Mouse (Mus musculus): ENCODE data around the gene Kcnab1.

The Kcnab1 gene

GRCm38 (mm10) chr3:65108945-65109921 lies at the start of gene Kcnab1:
TSS of gene Kcnab1 (plus strand) at chr3:65109384.
- DNase-seq: no peak

GRCm38 (mm10) chr3:65088295-65088694 lies 20.9 kb upstream of the Kcnab1 start:
- no peak for DNase-seq

GRCm38 (mm10) chr3:65104117-65104516 lies 5.1 kb upstream of the Kcnab1 start:
- DNase-seq: no peak

DNA sequence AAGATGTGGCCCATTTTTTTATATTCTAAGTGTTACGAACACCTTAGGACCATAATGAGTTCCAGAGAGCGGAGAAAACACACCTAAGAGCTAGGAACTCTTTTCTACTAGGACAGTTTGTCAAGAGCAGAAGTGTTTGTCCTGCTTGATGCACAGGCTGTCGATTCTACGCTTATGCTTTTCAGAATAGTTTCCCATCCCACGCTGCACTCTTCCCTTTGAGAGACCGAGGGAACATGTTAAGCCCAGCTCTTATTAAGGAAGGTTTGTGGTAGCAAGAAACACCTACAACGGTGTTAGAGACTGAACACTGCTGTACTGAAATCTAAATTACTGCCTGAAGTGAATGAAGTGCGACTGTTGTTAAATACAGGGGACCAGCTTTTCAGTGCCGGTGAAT lies 1.0 kb downstream of the Kcnab1 start:
- no peak for DNase-seq

GRCm38 (mm10) chr3:65111176-65111575 lies 2.0 kb downstream of the Kcnab1 start:
- DNase-seq: no peak

GRCm38 (mm10) chr3:65115164-65115563 lies 6.0 kb downstream of the Kcnab1 start:
- DNase-seq: no peak

- DNase-seq: no peak
Observed at GRCm38 (mm10) chr3:65116958-65117357, 7.8 kb downstream of the Kcnab1 start.

DNA sequence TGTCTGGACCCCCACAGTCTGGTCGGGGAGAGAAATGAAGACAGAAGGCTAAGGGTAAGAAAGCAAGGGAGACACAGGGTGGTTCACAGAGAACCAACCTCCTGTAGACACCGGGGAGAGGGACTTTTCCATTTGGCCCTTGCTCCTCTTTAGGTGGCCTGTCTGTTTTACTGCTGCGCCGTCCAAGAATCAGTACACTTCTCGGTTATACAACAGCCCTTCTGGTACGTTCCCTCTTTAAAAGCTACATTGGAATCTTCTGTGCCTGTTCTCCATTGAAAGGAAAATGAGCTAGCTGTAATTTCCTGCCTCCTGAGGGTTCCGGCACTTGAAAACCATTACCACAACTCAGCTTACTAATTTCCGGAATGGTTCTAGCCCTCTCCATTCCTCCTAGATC lies 8.2 kb downstream of the Kcnab1 start:
- DNase-seq: no peak

DNA sequence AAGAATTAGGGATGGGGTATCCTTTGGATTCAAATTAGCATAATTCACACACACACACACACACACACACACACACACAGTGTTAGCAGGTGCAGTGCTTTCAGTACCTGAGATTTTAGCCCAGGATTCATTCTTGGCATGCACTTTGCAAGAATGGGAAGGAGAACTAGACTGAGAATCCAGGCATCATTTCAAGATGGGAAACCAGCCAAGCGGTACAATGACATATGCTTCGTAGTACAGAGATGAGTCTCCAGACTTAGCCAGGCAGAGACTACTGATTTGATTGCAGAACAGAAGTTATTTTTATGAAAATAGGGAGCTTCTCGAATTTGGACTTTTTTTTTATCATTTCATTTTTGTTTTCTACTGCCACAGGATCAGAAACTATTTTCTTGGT lies 15.8 kb downstream of the Kcnab1 start:
- no peak for DNase-seq

DNA sequence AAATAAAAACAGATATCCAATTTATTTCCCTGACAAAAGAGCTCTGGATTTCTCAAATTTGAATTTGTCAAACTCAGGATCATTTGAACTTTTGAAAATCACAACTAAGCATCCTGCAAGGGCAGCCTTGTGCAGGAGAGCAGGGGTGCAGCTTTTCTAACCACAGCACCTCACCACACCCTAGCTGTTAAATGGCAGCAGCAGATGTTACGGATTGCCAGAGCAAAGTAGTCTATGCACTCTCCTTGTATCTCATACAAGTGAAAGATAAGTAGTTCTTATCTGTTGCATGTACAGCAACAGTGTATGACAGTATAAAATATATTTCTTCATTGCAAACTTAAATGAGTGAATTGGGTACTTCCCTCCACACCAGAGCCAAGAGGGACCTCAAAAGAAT lies 20.4 kb downstream of the Kcnab1 start:
- no peak for DNase-seq

GRCm38 (mm10) chr3:65134931-65135330 lies 25.7 kb downstream of the Kcnab1 start:
- no peak for DNase-seq

- DNase-seq: no peak
Observed at GRCm38 (mm10) chr3:65136897-65137296, 27.7 kb downstream of the Kcnab1 start.

DNA sequence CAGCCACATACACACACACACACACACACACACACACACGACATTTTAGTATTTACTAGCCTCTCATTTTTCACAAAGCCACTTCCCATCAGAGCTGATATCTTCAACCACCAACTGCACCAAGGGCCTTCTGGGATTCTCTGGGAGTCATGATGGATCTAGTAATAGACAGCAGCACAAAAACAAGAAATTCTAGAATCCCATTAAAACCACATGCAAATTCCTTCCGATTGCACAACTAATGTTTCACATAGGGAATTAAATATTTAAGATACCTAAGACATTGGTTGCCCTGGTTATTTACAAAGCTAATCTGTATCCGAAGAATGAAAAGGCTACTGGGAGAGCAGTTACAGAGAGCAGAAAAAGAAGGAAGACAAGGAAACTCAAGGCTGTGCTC lies 29.6 kb downstream of the Kcnab1 start:
- DNase-seq: no peak

- no peak for DNase-seq
Observed at GRCm38 (mm10) chr3:65145152-65145551, 36.0 kb downstream of the Kcnab1 start.

DNA sequence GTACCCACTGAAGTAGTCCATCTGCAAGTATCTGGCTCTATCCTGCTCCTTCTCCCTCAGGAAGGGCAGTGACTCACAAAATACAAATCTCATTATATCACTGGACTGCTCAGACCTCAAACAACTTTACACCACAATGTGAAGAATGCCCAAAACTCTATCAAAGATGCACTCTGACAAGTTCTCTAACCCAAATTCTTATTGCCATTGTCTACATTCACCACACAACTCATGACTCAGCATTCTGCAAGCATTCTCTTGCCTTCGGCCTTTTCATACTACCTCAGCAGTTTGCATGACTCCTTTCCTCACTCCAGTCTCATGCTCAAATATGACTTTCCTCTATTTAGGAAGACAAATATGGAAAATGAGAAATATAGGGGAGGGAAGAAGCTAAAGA lies 42.6 kb downstream of the Kcnab1 start:
- no peak for DNase-seq

GRCm38 (mm10) chr3:65172964-65173363 lies 63.8 kb downstream of the Kcnab1 start:
- no peak for DNase-seq

GRCm38 (mm10) chr3:65174564-65174963 lies 65.4 kb downstream of the Kcnab1 start:
- DNase-seq: no peak

DNA sequence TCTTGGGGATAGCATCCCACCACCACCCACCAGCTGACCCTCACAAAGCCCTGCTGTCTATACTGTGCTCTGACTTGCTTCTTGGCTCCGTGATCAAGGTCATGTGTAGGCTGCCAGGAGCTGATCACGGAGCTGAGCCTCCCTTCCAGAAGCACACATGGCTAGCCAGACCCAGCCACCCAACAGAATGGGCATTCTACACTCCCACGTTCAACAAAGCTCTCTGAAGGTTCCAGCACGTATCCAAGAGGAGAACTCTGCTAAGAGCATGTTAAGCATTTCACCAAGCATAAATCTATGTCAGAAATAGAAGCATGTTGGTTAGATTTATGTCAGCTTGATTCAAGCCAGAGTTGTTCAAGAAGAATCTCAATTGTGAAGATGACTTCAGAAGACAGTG lies 66.6 kb downstream of the Kcnab1 start:
- no peak for DNase-seq

GRCm38 (mm10) chr3:65176846-65177245 lies 67.7 kb downstream of the Kcnab1 start:
- no peak for DNase-seq

DNA sequence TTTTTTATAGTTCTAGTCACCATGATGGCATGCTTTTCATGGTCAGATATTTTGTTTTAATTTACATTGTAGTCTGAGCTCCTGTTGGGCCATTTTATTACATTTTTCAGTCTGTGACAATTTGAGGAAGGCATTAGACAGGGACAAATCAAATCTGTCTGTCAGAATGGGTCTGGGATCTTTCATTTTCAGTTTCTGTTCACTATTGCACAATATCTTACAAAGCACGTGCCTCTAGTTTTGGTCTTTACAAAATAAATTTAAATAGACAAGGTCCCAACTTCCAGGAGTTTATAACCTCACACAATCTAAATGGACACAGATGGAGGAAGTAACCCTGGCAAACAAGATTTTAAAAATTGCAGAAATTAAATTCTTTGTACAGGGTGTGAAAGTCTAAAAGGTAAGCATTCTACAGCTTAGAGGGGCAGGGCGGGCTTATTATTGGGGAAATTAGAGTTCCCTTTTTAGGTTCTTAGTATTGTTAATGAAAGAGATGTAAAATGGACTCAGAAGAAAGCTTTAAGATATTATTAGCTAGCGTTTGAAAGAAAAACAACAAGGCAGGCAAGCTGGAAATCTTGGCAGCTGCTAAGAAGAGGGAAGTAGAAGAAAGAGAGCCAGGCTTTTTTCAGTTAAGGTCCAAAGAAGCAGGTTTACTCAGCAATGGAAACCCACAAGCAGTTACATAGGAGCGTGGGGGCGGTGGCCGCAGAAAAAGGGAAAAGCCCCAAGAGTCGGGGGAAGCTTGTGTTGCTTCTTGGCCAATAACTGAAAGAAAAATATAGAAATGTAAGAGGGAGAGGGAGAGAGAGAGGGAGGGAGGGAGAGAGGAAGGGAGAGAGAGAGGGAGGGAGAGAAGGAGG lies 78.9 kb downstream of the Kcnab1 start:
- no peak for DNase-seq

DNA sequence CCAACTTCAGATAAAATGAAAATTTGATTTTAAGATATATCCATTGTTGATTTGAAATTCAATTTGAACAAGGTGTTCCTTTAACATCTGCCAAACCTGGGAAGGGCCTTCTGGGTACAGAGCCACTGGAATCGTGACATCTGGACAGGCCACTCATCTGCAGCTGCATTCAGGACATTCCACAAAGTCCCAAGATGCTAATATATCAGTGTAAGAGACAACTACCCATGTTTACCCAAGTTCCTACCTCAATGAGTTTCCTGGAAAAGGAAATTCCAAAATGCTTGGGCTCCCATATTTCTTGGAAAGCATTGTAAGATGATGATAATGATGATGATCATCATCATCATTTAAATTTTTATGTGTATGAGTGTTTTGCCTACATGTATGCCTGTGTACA lies 91.4 kb downstream of the Kcnab1 start:
- DNase-seq: no peak

DNA sequence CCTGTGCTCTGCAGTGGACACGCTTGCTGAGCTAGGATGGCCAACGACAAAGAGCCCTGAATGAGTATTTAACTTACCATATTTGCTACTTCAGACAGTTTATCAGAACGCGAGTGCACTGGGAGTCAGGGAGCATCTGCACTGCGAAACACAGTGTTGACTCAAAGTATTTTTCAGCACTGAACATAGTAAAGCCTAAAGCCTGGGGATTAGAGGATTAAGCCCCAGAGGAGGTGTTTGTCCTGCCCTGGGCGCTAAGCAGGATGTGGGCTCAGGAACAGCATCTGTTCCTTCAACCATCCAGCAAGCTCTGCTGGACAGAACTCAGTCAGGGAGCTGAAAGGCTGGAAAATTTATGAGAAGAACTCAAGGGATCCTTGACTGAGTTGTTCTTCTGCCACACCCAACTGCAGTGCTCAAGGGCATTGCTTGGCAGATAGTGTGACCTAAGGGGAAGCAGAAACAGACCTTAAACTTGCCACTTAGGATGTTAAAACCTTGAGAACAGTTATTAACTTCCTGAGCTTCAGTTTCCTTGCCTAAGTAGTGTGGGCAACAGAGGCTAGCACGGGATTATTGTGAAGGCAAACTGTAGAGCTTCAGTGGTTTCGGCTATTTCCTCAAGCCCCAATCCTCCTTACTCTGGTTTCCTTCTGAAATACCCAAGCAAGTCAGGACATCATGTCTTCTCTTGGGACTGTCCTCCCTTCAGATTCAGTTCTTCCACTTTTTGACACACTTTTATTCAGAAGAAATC lies 94.4 kb downstream of the Kcnab1 start:
- DNase-seq: no peak

Data from spleen, adult 18-20 months (tissue).